Mouse (Mus musculus) embryonic fibroblast, embryonic 13.5 days (primary cell): ENCODE results near the gene Gdi1. TPM values are rescaled to one million over a fixed set of nuclear protein-coding genes. Genes with fewer than 3 reads are reported as not detected.
A peak's percentile ranks its signal among the peaks of the same experiment; 100 is the strongest.

Experiments
- H3K27ac ChIP-seq: 2 replicates; pipeline ENCODE4 v1.5.1; 2012; ENCODE audit warnings: low read length, control low read depth, inconsistent platforms; ENCODE audit not compliant: insufficient read depth
- H3K4me1 ChIP-seq: 2 replicates; pipeline ENCODE4 v1.6.1; 2011; ENCODE audit warnings: low read length; ENCODE audit not compliant: control insufficient read depth, insufficient read depth
- H3K4me3 ChIP-seq: 2 replicates; pipeline ENCODE4 v1.5.1; 2011; ENCODE audit warnings: mild to moderate bottlenecking, control low read depth, low read length; ENCODE audit not compliant: insufficient read depth
- CTCF ChIP-seq: IDR thresholded peaks from 2 replicates; pipeline ENCODE4 v1.5.1; 2011; ENCODE audit warnings: mild to moderate bottlenecking, control low read depth, low read length, moderate library complexity, borderline replicate concordance; ENCODE audit not compliant: insufficient read depth
- POLR2A ChIP-seq: IDR thresholded peaks from 2 replicates; pipeline ENCODE4 v1.6.1; 2011; ENCODE audit warnings: low read depth, mild to moderate bottlenecking, control low read depth, low read length, moderate library complexity
- polyA plus RNA-seq: library from polyadenylated mRNA; stranded (reverse); fragments of >200 nt; gene quantifications from 2 replicates; pipeline ENCODE4 v1.2.4, GENCODE M21; 2011; ENCODE audit warnings: low read depth; ENCODE audit not compliant: missing spikeins, insufficient read length

The Gdi1 gene
- polyA plus RNA-seq, 1 experiment = 184 TPM

DNA sequence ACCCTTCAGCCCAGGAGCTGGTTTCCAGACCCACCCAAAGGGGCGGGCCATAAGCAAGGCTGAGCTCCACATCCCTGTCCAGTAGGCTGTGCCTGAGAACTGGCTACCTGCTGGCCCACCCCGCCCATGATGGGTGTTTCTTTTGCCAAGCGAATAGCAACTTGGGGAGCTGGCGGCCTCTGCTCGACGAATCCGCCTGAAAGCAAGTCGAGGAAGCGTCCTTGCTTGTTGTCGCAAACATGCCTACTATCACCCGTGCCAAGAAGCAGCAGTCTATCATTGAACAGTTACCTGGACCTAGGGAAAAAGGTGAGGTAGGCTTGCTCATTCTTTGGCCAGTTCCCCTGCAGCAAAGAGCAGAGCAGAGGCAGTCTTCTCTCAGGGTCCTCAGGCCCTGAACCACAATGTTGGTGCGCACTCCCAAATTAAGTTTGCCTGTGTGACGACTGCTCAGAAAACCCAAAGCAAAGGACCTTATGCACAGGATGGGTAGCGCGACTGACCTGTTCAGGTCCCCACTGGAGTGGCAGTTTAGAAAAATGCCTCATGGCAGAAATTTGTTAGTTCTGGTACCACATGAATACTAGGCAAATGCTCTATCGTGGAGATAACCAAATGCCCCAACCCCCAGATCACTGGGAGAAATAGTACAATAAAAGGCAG lies 22.9 kb upstream of the Gdi1 start, which contains the start of the genes Taz and Dnase1l1:
Gene Taz, plus strand, starts transcription at position 181 of the 663 bp plus-strand sequence.
Gene Dnase1l1, minus strand, starts transcription at position 606 of the 663 bp plus-strand sequence.
- Histone ChIP-seq H3K27ac (peak within 1 kb of the TSS; percentile 86), H3K4me3 (peak within 1 kb of the TSS; percentile 87), H3K4me1 (no peaks in the 10 kb centered on the region)
- peak; percentile 65 for TF ChIP-seq POLR2A
- TF ChIP-seq CTCF = no peak

- peak overlapping the region; percentile 86 for H3K27ac ChIP-seq
- H3K4me3 ChIP-seq = peak overlapping the region; percentile 87
- no peaks in the 10 kb centered on the region for H3K4me1 ChIP-seq
- TF ChIP-seq POLR2A (peak; percentile 83), CTCF (no peak)
Measured at GRCm38 (mm10) chrX:74282395-74283091, 22.3 kb upstream of the Gdi1 start.

GRCm38 (mm10) chrX:74283092-74283437 lies 21.7 kb upstream of the Gdi1 start:
- peak overlapping the region; percentile 87 for H3K4me3 ChIP-seq
- H3K27ac ChIP-seq = peak overlapping the region; percentile 47; the same call in 1 of the 2 replicates
- TF ChIP-seq POLR2A (no peak), CTCF (no peak)
- H3K4me1 ChIP-seq = no peaks in the 10 kb centered on the region

DNA sequence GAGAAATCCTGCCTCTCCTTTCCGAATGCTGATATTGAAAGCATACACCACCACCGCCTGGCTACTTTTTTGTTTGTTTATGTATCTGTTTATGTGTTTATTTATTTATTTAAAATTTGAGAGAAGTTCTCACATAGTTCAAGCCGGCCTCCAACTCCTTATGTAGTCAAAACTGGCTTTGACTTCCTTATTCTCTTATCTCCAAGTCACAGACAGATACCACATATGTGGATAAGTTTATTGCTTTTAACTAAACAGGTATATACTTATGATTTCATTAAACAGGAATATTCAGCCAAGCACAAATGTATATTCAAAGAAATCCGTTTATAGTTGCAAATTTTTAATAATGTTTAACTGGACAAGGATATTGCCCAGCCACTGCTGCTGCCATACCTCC lies 11.4 kb upstream of the Gdi1 start:
- TF ChIP-seq POLR2A (no peak), CTCF (no peak)
- no peak overlapping the region for H3K27ac ChIP-seq
- H3K4me3 ChIP-seq = no peak overlapping the region
- no peaks in the 10 kb centered on the region; the same call in 1 of the 2 replicates for H3K4me1 ChIP-seq

- Histone ChIP-seq H3K27ac (peak within 1 kb of the TSS; percentile 41), H3K4me1 (no peaks in the 10 kb centered on the region; the same call in 1 of the 2 replicates), H3K4me3 (peak within 1 kb of the TSS; percentile 73)
- peak; percentile 93 for TF ChIP-seq POLR2A
- no peak for TF ChIP-seq CTCF
Measured at GRCm38 (mm10) chrX:74296538-74297448, 8.0 kb upstream of the Gdi1 start, which contains the start of gene Atp6ap1. Atp6ap1 (plus strand) TSS chrX:74297097.

DNA sequence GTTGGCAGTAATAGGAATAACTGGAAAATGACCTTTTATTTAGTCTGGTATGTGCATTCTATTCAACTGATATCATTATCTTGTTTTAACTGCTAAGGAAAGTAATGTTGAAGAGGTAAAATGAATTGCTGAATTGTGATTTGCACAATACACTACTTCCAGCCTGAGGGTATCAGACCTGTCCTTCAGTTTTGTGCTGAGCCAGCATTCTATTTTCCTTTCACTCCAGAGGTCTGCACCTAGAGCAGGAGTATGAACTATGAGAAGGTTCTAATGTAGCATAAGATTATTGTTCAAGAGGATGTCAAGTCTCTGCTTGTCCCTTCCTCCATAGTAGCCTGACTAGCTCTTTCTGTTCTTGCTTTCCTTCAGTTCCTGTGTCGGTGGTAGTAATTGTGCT lies 6.5 kb upstream of the Gdi1 start:
- Histone ChIP-seq H3K4me1 (no peaks in the 10 kb centered on the region; the same call in 1 of the 2 replicates), H3K4me3 (no peak overlapping the region), H3K27ac (no peak overlapping the region)
- no peak for TF ChIP-seq POLR2A
- TF ChIP-seq CTCF = no peak

GRCm38 (mm10) chrX:74299721-74300120 lies 5.1 kb upstream of the Gdi1 start:
- no peaks in the 10 kb centered on the region; the same call in 1 of the 2 replicates for H3K4me1 ChIP-seq
- TF ChIP-seq POLR2A (no peak), CTCF (no peak)
- H3K27ac ChIP-seq = no peak overlapping the region
- H3K4me3 ChIP-seq = no peak overlapping the region

DNA sequence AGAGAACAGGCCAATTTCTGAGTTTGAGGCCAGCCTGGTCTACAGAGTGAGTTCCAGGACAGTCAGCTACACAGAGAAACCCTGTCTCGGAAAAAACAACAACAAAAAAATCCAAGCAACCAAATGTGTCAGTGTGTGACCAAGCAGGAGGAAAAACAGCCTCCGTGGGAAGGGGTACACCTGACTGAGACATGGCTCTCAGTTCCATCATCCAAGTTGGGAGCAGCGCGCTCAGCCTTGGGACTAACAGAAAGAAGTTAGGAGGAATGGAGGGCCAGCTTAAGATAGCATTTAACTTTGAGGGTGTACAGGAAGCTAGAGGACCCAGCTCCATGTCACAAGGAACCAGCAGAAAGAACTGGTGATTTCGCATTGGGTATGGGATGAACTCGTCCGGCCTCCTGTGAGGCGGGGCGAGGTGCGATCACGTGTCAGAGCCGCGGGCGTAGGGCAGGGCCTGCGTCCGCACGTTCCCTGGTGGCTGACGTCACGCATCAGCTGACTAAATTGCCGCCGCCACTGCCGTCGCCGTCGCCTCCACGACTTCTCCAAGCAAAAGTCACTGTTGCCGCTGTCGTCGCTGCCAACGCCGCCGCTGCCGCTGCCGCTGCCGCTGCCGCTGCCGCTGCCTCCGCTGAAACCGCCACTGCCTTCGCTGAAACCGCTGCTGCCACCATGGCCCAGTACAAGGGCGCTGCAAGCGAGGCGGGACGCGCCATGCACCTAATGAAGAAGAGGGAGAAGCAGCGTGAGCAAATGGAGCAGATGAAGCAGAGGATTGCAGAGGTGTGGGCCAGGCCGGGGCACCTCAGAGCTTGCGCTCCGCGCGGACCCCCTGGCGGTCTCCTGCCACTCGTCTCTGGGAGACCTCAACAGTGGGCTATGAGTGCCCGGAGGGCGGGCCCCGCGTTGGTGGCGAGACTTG lies 8.0 kb downstream of the Gdi1 start, which contains the start of gene Fam50a:
Gene Fam50a, plus strand, starts transcription at position 494 of the 925 bp plus-strand sequence.
- no peak for TF ChIP-seq CTCF
- TF ChIP-seq POLR2A = no peak; the same call in 1 of the 2 replicates
- no peaks in the 10 kb centered on the region; the same call in 1 of the 2 replicates for H3K4me1 ChIP-seq

GRCm38 (mm10) chrX:74328725-74329161 lies 23.9 kb downstream of the Gdi1 start, which contains the start of gene Plxna3:
Plxna3 (plus strand) TSS chrX:74329066.
- Histone ChIP-seq H3K4me1 (no peaks in the 10 kb centered on the region; the same call in 1 of the 2 replicates), H3K27ac (peak within 1 kb of the TSS; percentile 63; the same call in 1 of the 2 replicates), H3K4me3 (peak within 1 kb of the TSS; percentile 56)
- TF ChIP-seq CTCF = no peak
- peak; percentile 52 for TF ChIP-seq POLR2A

More for the DNA sequence above, 8.0 kb downstream of the Gdi1 start, which contains the start of gene Fam50a:
- Histone ChIP-seq H3K27ac (peak within 1 kb of the TSS; percentile 63; the same call in 1 of the 2 replicates), H3K4me3 (peak within 1 kb of the TSS; percentile 69)
